Mouse (Mus musculus): Measurements from ENCODE around the gene Vmn2r34.
"Not testable (repeated sequence)": the region's sequence is repeated elsewhere in the genome, so short reads cannot be mapped to it uniquely, and the experiment has no call there.

DNA sequence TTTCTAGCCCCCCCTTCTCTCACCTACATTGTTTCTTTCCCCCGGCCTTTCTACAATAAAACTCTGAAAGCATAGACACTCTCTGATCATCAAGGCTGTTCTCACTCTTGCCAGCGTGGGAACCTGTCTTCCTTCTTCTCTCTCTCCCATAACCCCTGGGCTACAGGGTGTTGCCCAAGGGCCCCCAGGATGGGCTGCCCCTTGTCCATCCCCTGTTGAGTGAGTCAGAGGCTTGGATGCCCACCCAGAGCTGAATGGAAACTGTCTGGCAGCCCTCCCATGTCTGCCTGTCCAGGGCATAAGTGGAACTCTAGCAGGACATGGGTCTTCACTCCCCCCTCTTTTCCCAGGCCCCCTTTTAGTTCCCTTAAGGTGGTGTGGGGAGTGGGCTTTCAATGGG is 15.3 kb downstream of the Vmn2r34 start:
- TF ChIP-seq CTCF (conservative IDR thresholded peaks at IDR 0.05 in 1 of 2, IDR thresholded peaks at IDR 0.05 in 1 of 2; ENCODE audit: low read depth in 2 of 2, low read length in 2 of 2); POLR2A (IDR thresholded peaks at IDR 0.05; ENCODE audit: low read depth, low read length); EP300 (IDR thresholded peaks at IDR 0.05; ENCODE audit: low read length); MAFK (IDR thresholded peaks at IDR 0.05; ENCODE audit: insufficient replicate concordance, low read length); ZNF384 (IDR thresholded peaks at IDR 0.05; ENCODE audit: low read depth, low read length); SIN3A (IDR thresholded peaks at IDR 0.05; ENCODE audit: low read length); SMC3 (IDR thresholded peaks at IDR 0.05; ENCODE audit: low read depth, low read length); MXI1 (IDR thresholded peaks at IDR 0.05; ENCODE audit: low read depth, low read length); CHD1 (IDR thresholded peaks at IDR 0.05; ENCODE audit: low read depth, low read length); MYC (IDR thresholded peaks at IDR 0.05; ENCODE audit: low read depth, low read length); JUND (conservative IDR thresholded peaks at IDR 0.05; ENCODE audit: low read depth, low read length); TBP (conservative IDR thresholded peaks at IDR 0.05; ENCODE audit: low read depth, low read length); ETS1 (conservative IDR thresholded peaks at IDR 0.05; ENCODE audit: low read depth, low read length); ZMIZ1 (IDR thresholded peaks at IDR 0.05; ENCODE audit: low read depth, low read length): not testable (repeated sequence)
